Mouse (Mus musculus) cortical plate, adult 2 months (tissue): ENCODE data around the gene Prkaa2. TPM values are rescaled to one million over a fixed set of nuclear protein-coding genes. Genes with fewer than 3 reads are reported as not detected.

Source experiments
- H3K27ac ChIP-seq: fragments of 200-500 bp; 2 replicates; pipeline ENCODE4 v1.5.1; 2012; ENCODE audit warnings: low read length, control low read depth, inconsistent platforms; ENCODE audit not compliant: insufficient read depth
- H3K4me1 ChIP-seq: fragments of 200-500 bp; 2 replicates; pipeline ENCODE4 v1.6.1; 2011; ENCODE audit warnings: low read length; ENCODE audit not compliant: control insufficient read depth, insufficient read depth
- H3K4me3 ChIP-seq: fragments of 200-500 bp; 2 replicates; pipeline ENCODE4 v1.5.1; 2011; ENCODE audit warnings: mild to moderate bottlenecking, low read length, control low read depth; ENCODE audit not compliant: insufficient read depth
- CTCF ChIP-seq: fragments of 200-500 bp; IDR thresholded peaks from 2 replicates; pipeline ENCODE4 v1.5.1; 2011; ENCODE audit warnings: mild to moderate bottlenecking, control low read depth, low read length; ENCODE audit not compliant: insufficient read depth; ENCODE audit errors: extremely low read depth
- POLR2A ChIP-seq: fragments of 200-500 bp; IDR thresholded peaks from 2 replicates; pipeline ENCODE4 v1.6.1; 2011; ENCODE audit warnings: mild to moderate bottlenecking, low read length, control low read depth; ENCODE audit not compliant: insufficient read depth; ENCODE audit errors: extremely low read depth
- polyA plus RNA-seq: library from polyadenylated mRNA; depleted of rRNA; stranded (reverse); fragments of >200 nt; gene quantifications from 2 replicates; pipeline ENCODE4 v1.2.3, GENCODE M21; 2012

The Prkaa2 gene
- polyA plus RNA-seq, 1 experiment, result 14.2 TPM

- H3K4me1 ChIP-seq, result peaks cover 6% of the 10 kb centered on the region
- no peak overlapping the region for H3K4me3 ChIP-seq
- TF ChIP-seq POLR2A, result no peak
- TF ChIP-seq CTCF, result no peak
- no peak overlapping the region for H3K27ac ChIP-seq
These were observed 15.7 kb downstream of the Prkaa2 start for GRCm38 (mm10) chr4:105093951-105094350.

- TF ChIP-seq POLR2A, result no peak
- no peak for TF ChIP-seq CTCF
- no peak overlapping the region for H3K27ac ChIP-seq
- no peak overlapping the region for H3K4me3 ChIP-seq
- peaks cover 4% of the 10 kb centered on the region for H3K4me1 ChIP-seq
These were observed 19.3 kb downstream of the Prkaa2 start for GRCm38 (mm10) chr4:105090417-105090816.

GRCm38 (mm10) chr4:105089386-105089785 lies 20.3 kb downstream of the Prkaa2 start:
- TF ChIP-seq POLR2A (no peak), CTCF (no peak)
- peaks cover 3% of the 10 kb centered on the region for H3K4me1 ChIP-seq
- no peak overlapping the region for H3K4me3 ChIP-seq
- no peak overlapping the region for H3K27ac ChIP-seq

GRCm38 (mm10) chr4:105088671-105089070 lies 21.0 kb downstream of the Prkaa2 start:
- Histone ChIP-seq H3K27ac (no peak overlapping the region), H3K4me3 (no peak overlapping the region), H3K4me1 (peaks cover 2% of the 10 kb centered on the region; the same call in 1 of the 2 replicates)
- TF ChIP-seq CTCF (no peak), POLR2A (no peak)

GRCm38 (mm10) chr4:105076152-105076551 lies 33.5 kb downstream of the Prkaa2 start:
- peaks cover 2% of the 10 kb centered on the region for H3K4me1 ChIP-seq
- no peak overlapping the region for H3K27ac ChIP-seq
- TF ChIP-seq CTCF (no peak), POLR2A (no peak)
- no peak overlapping the region for H3K4me3 ChIP-seq

GRCm38 (mm10) chr4:105071761-105072427 lies 37.8 kb downstream of the Prkaa2 start:
- no peak overlapping the region for H3K27ac ChIP-seq
- TF ChIP-seq CTCF (no peak), POLR2A (no peak)
- peaks cover 2% of the 10 kb centered on the region for H3K4me1 ChIP-seq
- no peak overlapping the region for H3K4me3 ChIP-seq

- Histone ChIP-seq H3K27ac (no peak overlapping the region), H3K4me1 (peaks cover 2% of the 10 kb centered on the region), H3K4me3 (no peak overlapping the region)
- TF ChIP-seq POLR2A (no peak), CTCF (peak; percentile 64)
These were observed 38.7 kb downstream of the Prkaa2 start for GRCm38 (mm10) chr4:105070982-105071381.

GRCm38 (mm10) chr4:105051291-105051690 lies 58.4 kb downstream of the Prkaa2 start:
- peaks cover 4% of the 10 kb centered on the region for H3K4me1 ChIP-seq
- TF ChIP-seq CTCF (no peak), POLR2A (no peak)
- H3K4me3 ChIP-seq, result no peak overlapping the region
- H3K27ac ChIP-seq, result peak overlapping the region; percentile 45; the same call in 1 of the 2 replicates

- TF ChIP-seq POLR2A (no peak), CTCF (no peak)
- Histone ChIP-seq H3K4me3 (no peak overlapping the region), H3K27ac (no peak overlapping the region), H3K4me1 (peaks cover 4% of the 10 kb centered on the region)
These were observed 59.6 kb downstream of the Prkaa2 start for GRCm38 (mm10) chr4:105050041-105050440.

- Histone ChIP-seq H3K27ac (no peak overlapping the region), H3K4me1 (peaks cover 1% of the 10 kb centered on the region; the same call in 1 of the 2 replicates), H3K4me3 (no peak overlapping the region)
- TF ChIP-seq POLR2A (no peak), CTCF (no peak)
These were observed 75.4 kb downstream of the Prkaa2 start for GRCm38 (mm10) chr4:105034259-105034658.
